Mouse (Mus musculus): Measurements from ENCODE around the gene Filip1l. TPM values are rescaled to one million over a fixed set of nuclear protein-coding genes. Genes with fewer than 3 reads are reported as not detected.

The Filip1l gene
- total RNA-seq, 2 experiments from 2014 or later = 3.0 to 3.5 TPM

DNA sequence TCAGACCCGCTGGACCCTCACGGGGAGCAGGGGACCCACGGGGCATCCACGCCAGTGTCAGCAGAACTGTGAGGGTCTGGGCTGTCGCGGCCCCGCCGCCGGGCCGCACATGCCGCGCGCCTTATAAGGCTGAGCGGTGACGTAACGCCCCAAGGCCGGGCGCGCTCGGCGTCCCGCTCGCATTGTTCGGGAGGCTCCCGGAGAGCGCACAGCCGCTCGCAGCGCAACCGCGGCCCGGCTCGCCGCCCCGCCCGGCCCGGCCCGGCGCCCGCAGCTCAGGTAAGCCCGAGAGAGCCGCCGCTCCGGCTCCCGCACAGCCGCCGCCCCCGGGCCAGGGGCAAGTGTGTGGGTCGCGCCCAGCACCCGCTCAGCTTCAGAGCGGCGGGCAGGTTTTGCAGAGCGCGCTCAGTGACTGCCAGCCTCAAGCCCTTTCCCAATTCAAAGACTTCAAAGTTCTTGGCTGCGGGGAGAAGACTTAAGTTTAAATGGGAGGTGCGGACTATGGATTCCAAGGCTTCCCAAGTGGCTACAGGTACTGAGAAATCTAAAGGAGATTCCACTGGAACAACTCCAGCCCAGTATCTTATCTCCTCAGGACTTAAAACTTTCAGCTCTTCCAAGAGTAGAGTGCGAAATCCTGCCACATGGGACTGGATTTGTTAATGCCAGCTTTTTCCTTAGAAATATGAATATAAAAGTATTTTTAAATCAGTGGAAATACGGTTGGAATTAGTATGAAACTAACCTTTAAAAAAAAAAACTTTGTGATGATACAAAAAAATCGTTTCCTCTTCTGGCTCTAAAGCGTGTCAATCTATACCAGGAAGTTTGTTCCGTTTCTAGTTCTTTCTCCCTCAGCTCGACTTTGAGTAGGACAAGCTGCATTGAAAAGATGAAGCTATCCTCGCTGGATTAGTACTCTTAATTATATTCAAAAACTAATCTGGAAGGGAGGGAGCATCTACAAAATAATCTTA lies 196.5 kb downstream of the Filip1l start:
- intact Hi-C loops (cut with DNase I) = no loop called here

DNA sequence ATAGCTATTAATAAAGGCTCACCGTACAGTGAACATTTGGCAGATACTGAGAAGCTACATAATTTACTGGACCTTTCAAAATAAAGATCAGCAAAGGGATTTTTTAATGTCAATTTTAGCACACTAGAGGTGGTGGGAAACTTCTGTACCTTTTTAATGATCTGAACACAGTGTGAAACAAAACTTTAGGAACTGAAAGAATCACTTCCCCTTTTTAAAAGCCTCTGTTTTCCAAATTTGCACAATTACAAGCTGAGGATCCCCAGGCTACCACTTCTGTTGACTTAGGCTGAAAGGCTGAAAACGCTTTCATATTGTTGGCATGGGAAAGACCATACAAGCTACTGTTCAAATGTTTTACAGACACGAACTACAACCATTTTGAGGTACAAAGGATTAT lies 197.2 kb downstream of the Filip1l start:
- intact Hi-C loops (cut with DNase I) = no loop called here
- no peak for DNase-seq (ENCODE audit: low spot score in 2 of 2)

More for the DNA sequence above, 196.5 kb downstream of the Filip1l start:
- DNase-seq (ENCODE audit: low spot score in 2 of 2) = peak; percentile 44 to 56

DNA sequence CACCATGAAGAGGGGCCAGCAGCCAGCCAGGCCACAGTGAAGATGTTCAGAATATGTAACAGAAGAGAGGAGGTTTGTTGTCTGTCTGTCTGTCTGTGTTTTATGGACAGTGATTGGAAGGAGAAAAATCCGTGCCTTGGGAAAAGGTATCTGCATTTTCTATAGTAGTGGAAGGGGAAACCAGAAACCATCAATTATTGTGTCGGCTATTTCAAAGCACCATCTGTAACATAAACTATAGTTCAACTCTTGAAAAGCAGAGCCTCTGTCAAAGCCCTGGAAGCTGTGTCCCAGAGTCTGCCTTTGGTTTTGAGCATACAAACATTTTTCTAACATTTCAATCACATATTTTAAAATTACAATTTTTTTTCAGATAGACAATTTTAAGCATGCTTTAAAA lies 197.9 kb downstream of the Filip1l start:
- no peak for DNase-seq (ENCODE audit: low spot score in 2 of 2)
- intact Hi-C loops (cut with DNase I) = no loop called here

DNA sequence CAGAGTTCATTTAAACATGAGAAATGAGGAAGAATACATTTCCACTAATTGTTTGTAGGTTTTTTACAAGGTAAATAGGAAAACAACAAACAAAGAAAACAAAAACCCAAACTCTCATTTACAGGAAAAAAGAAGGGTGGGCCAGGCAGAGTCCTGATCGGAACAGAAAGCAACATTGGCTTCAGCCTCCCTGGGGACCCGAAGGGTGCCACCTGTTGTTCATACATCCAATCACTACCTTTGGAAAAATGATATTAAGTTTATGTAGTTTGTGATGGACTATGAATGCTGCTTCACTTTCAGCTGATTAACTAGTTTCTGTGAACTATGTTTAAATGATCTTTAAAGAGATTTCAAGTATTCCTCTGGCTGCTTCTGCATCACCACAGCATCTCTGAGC lies 198.7 kb downstream of the Filip1l start:
- intact Hi-C loops (cut with DNase I) = no loop called here
- no peak for DNase-seq (ENCODE audit: low spot score in 2 of 2)

DNA sequence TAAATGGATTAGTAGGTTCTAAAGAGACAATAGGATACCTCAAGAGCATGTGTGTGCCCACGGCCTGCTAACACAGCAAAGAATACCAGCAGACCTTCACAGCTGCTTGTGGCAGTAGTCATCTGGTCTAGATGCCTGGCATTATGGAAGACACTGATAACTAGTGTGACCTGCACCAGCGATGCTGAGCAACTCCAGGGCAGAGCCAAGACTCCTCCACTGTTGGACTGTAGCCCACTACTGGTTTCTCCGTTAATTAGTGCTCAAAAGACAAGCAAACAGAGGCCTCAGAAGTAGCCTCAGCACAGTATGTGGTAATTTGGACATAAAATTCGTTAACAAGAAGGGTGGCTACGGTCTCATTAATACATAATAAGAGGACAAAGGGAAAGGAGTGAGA lies 199.8 kb downstream of the Filip1l start:
- intact Hi-C loops (cut with DNase I) = no loop called here
- DNase-seq (ENCODE audit: low spot score in 2 of 2) = no peak

DNA sequence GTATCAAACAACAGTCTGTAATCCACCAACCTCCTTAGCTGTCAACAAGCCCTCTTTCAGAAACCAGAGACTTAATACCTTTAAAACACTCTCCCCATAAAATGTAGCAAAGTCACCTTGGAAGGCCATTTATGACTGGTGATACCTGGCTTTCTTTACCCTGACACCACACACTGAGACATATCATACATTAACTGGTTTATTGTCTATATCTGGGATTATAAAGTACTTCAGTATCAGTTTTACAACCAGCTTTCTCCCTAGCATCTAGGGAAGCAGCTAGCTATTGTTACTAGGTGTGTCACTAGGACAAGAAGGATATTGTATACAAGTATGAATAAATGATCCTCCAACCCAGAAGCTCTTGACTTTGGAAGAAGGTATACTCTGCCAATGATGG lies 200.3 kb downstream of the Filip1l start:
- intact Hi-C loops (cut with DNase I) = no loop called here
- no peak for DNase-seq (ENCODE audit: low spot score in 2 of 2)

DNA sequence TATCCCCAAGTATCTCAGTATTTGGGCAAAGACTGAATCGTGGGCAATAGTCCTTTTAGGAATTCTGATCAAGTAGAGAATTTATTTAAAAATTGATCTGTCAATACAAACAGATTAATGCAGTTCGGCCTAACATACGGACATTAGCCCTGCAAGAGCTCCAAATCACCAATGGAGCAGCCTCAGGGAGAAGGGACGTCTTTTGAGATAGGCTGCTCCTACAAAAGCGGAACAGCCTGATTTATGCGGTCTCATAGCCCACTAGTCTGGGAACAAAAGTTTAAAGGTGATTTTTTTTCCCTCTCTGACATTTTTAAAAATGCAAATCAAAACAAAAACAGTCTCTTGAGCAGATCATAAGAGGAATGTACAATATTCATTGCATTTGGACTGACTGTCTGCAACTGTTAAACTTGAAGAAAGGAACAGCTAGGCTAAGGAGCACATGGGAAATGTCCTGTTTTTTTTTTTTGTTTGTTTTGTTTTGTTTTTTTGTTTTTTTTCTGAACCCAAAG lies 202.1 kb downstream of the Filip1l start:
- intact Hi-C loops (cut with DNase I) = no loop called here
- no peak for DNase-seq (ENCODE audit: low spot score in 2 of 2)

DNA sequence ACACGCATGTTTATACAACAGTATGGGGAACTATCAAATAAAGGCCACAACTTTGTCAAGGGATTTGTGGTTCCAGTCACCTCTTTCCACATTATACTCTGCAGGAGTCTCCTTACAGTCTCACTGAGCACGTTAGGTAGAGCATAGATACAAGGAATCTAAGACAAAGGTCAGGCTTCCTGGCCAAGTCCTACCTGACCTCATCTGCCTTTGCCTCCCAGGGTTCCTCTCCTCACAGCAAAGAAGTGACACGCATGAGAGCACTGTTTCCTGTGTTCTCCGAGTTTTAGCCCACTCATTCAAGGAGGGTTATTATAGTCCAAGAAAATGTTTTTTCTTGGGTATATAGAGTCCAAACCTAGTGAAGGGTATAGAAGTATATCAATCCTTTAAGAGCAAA lies 202.8 kb downstream of the Filip1l start:
- intact Hi-C loops (cut with DNase I) = no loop called here
- DNase-seq (ENCODE audit: low spot score in 2 of 2) = no peak

DNA sequence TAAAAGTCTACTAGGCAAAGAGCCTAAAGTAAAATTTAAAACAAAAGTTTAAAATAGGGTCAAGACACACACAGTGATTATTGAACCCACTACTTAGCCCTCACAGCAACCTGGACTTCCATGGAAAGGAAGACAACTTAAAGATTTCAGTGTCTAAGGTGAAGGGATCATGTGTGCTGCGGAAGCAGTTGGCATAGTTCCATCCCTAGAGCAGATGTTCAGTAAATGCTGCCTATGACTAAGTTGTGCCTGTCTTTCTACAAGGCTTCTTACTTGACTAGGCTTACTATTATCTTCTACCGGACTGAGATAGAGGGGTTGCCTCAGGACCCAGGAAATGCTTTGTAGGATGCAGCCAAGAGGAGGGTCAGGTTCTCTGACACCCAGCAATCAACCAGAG lies 203.4 kb downstream of the Filip1l start:
- DNase-seq (ENCODE audit: low spot score in 2 of 2) = no peak
- intact Hi-C loops (cut with DNase I) = no loop called here

DNA sequence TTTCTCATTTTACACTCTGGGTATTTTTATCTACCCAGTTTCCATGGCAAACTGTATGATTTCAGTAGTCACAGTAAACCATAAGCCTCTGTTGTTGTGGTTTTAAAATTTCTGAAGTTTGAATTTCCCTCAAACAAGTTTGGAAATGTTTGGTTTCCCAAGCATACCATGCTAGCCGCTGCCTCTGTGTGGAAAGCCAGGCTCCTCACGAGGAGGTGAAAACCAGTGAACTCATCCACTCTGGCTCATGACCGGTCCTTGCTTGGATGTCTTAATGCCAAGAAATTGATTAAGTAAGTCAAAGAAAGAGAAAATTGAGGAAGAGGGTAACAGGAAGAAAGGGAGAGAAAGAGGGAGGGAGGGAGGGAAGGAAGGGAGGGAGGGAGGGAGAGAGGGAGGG lies 205.4 kb downstream of the Filip1l start:
- intact Hi-C loops (cut with DNase I) = no loop called here
- DNase-seq (ENCODE audit: low spot score in 2 of 2) = no peak

DNA sequence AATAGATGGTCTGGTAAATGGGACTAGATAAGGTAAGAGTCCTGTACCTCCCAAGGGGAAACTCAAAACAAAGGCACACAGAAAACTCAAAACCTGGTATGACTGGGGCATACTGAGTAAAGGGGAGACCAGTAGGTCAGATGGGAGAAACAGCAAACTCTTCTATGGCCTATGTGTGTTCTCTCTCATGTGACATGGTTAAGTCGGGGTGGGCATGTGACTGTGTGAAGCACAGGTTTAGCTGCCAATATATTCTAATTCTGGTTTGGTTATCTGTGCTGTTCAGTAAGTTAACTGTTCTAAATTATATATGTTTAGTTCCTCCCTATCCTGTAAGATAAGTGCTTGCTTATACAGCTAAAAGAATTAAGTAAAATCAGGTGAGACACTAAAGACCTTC lies 207.3 kb downstream of the Filip1l start:
- no peak for DNase-seq (ENCODE audit: low spot score in 2 of 2)
- intact Hi-C loops (cut with DNase I) = no loop called here

DNA sequence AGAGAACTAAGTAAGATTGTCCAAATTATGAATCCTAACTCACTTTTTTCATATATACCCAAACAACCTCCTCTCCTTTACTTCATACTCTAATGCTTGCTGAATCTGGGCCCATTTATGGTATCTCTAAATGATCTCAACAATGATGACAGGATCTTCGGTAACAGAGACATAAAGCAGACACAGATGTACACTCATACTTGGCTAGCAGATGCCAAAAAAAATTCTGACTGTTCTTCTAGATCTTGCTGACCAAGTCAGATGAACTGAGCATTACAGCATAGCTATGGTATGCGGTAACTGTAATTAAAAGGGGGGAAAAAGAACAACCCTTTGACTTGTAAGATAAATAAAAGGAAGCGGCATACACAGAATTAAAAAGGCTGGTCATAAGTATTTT lies 210.6 kb downstream of the Filip1l start:
- DNase-seq (ENCODE audit: low spot score in 2 of 2) = no peak
- intact Hi-C loops (cut with DNase I) = no loop called here

DNA sequence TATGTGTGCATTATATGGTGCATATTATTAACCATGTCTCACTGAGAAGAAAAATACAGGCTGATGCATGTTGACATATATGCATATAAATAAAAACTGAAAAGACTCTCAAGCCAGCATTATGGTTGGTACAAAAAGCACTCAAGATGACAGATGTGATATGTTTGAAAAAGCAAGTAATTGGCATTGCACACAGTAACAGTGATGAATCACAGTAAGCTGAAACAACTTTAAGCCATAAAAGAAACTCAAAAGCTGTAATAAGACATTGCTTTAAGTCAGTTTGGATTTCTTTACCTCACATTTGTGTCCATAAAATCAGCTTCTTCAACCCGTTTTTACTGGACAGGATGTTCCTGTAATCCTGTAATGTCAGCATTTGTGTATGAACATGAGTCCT lies 211.9 kb downstream of the Filip1l start:
- DNase-seq (ENCODE audit: low spot score in 2 of 2) = peak in 1 of 2 experiments; percentile 20
- intact Hi-C loops (cut with DNase I) = no loop called here

DNA sequence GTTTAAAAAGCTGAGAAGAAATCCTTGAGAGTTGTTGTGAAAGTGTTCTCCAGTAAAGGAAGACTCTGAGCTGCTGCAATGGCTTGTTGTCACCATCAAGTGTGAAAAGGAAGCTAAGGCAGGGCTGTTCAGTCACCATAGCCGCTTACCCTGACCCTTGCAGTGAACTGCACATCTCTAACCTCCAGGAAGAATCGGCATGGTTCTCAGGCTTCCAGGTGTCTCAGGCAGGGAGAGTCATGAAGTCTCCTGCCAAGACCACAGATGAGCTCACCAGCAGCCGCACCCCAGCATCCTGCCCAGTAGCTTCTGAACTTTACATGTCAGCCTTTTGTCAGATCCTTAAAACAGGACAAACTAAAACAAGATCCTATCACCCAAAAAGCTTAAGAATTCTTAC lies 213.3 kb downstream of the Filip1l start:
- intact Hi-C loops (cut with DNase I) = no loop called here
- no peak for DNase-seq (ENCODE audit: low spot score in 2 of 2)

DNA sequence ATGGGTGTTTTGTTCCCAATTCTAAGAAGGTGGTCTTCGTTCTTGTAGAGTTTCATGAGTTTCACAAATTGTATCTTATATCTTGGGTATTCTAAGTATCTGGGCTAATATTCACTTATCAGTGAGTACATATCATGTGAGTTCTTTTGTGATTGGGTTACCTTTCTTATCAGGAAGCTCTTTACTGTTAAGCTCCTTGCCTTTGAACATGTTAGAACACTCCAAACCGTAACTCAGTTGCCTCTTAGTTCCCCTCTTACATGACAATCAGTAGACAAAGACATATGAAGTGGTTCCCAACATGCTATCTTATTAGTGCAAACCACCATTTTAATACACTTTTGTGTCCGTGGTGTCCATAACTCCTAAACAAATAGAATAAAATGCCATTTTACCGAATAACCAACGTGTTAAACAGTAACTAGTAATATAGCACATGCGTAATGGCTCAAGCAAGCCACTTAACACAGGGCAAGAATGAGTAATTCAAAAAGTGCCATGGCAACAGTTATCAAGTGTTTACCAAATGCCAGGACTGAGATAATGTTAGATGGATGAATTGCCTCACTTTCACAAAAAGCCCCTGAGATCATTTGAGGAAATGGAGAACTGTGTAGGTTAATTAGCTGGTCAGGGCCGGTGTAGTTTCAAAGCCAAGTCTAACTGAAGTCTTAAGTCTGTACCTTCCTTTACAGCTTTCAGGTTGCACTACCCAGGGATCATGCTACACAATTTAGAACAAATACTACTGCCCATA lies 215.9 kb downstream of the Filip1l start:
- DNase-seq (ENCODE audit: low spot score in 2 of 2) = no peak
- intact Hi-C loops (cut with DNase I) = no loop called here

DNA sequence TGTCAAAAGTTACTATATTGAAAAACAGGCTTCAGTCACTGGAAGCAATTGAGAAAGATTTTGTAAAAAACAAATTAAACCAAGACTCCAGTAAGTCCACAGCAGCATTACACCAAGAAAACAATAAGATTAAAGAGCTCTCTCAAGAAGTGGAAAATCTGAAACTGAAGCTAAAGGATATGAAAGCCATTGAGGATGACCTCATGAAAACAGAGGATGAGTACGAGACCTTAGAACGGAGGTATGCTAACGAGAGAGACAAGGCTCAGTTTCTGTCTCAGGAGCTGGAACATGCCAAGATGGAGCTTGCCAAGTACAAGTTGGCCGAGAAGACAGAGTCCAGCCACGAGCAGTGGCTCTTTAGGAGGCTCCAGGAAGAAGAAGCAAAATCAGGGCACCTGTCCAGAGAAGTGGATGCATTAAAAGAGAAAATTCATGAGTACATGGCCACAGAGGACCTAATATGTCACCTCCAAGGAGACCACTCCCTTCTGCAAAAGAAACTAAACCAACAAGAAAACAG lies 218.0 kb downstream of the Filip1l start:
- DNase-seq (ENCODE audit: low spot score in 2 of 2) = no peak
- intact Hi-C loops (cut with DNase I) = no loop called here

DNA sequence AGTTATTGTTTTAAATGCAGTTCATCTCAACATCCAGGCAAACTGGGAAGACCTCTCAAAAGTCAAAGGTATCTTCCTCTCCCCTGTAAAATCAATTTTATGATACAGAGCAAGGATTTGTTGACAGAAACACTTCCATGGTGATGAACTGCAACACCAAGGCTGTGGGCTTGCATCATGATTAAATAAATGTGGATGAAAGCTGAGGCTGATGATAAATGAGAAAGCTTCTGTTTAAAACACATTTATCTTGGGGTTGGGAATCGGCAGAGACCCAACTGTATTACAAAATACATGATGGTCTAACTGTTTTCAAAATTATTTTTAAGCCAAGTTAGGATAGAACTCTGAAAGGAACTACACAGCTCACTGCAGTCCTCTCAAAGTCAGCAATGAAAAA lies 220.9 kb downstream of the Filip1l start:
- DNase-seq (ENCODE audit: low spot score in 2 of 2) = no peak
- intact Hi-C loops (cut with DNase I) = no loop called here

DNA sequence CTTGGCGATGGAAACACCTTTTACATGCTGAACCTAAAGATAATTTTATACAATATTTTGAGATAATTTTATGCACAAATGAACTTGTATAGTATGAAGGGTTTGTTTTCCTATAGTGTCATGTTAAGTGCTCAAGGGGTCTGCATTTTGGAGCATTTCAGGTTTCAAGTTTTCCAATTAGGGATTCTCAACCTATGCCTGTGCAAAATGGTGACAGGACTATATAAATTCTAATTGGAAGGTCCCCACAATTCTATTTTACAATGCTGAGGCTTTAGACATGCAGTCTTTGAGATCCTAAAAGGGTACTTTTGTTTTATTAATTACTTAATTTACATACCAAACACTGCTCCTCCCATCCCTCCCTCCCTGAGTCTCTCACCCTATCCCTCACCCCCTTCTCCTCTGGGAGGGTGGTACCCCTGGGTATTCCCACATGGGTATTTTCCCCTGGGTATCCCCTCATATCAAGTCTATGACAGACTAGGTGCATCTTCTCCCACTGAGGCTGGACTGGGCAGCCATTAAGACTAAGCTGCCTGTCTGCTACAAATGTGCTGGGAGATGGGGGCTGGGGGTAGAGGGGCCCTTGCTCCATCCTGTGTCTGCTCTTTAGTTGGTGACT lies 223.0 kb downstream of the Filip1l start:
- intact Hi-C loops (cut with DNase I) = loop anchor here (5.0 kb wide), 1 partner anchor 804 kb away; no protein-coding TSS in a partner anchor

DNA sequence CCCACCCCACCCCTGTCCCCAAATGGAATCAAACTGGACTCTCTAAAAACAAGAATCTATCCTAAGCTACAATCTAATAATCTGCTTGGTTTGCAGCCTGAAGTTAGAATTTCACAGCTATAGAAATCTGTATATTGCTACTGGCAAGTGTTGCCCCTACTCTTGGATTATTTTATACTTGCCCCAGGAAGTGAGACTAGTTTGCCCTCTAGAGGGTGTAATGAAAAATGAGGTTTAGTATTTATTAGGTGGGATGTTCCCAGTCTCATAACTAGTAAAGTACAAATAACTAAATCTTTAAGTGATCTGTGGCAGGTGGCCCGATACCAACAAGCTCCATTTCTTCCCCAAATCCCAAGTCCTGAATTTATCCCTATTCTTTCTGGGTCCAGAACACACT lies 224.6 kb downstream of the Filip1l start:
- DNase-seq (ENCODE audit: low spot score in 2 of 2) = no peak
- intact Hi-C loops (cut with DNase I) = loop anchor here (5.0 kb wide), 1 partner anchor 805 kb away; no protein-coding TSS in a partner anchor

More for the DNA sequence above, 223.0 kb downstream of the Filip1l start:
- DNase-seq (ENCODE audit: low spot score in 2 of 2) = no peak

DNA sequence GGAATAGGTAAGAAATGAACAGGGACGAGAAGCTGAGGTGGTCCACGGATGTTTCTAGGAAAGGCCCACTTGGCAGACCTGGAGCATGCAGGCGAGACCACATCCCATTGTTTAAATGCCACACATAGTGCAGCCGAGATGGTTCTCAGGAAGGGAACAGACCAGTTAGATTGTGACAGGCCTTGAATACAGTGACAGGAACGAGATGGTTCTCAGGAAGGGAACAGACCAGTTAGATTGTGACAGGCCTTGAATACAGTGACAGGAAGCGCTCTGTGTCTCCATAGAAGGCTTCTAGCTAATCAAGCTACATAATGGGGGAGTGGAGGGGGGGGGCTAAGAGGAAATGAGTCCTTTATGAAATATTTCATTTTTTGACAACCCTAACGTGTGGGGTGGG lies 227.1 kb downstream of the Filip1l start:
- intact Hi-C loops (cut with DNase I) = no loop called here
- DNase-seq (ENCODE audit: low spot score in 2 of 2) = no peak
